Mouse (Mus musculus): ENCODE data around the gene Tpra1.

The Tpra1 gene

GRCm38 (mm10) chr6:88926870-88927269, 24.8 kb downstream of the Tpra1 start:
- no peak for DNase-seq (ENCODE audit: low read depth, low spot score)

GRCm38 (mm10) chr6:88927595-88927994, 25.5 kb downstream of the Tpra1 start:
- peak; percentile 52 for DNase-seq (ENCODE audit: low read depth, low spot score)

DNA sequence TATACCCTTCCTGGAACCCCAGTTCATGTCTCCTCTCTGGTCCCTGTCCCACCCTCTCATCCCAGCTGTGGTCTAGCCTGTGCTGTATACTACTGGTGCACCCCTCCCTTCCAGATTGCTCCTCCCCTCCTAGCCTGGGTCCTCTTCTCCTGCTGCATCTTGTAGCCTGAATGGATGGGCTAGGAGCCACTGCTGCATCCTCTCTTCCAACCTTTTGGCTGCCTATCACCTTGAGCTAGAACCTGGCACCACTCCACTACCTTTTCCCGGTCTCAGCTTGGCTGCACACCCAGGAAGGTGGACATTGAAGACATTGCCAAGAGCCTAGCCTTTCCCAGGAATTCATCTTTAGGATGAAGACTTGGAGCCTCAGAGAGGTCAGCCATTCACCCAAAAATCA, 26.0 kb downstream of the Tpra1 start:
- DNase-seq (ENCODE audit: low read depth, low spot score), result no peak

GRCm38 (mm10) chr6:88928576-88928975, 26.5 kb downstream of the Tpra1 start:
- no peak for DNase-seq (ENCODE audit: low read depth, low spot score)

- no peak for DNase-seq (ENCODE audit: low read depth, low spot score)
Observed at GRCm38 (mm10) chr6:88929451-88929850, 27.4 kb downstream of the Tpra1 start.

- DNase-seq (ENCODE audit: low read depth, low spot score), result no peak
Observed at GRCm38 (mm10) chr6:88930049-88930448, 28.0 kb downstream of the Tpra1 start.

GRCm38 (mm10) chr6:88931449-88931848, 29.4 kb downstream of the Tpra1 start:
- no peak for DNase-seq (ENCODE audit: low read depth, low spot score)

DNA sequence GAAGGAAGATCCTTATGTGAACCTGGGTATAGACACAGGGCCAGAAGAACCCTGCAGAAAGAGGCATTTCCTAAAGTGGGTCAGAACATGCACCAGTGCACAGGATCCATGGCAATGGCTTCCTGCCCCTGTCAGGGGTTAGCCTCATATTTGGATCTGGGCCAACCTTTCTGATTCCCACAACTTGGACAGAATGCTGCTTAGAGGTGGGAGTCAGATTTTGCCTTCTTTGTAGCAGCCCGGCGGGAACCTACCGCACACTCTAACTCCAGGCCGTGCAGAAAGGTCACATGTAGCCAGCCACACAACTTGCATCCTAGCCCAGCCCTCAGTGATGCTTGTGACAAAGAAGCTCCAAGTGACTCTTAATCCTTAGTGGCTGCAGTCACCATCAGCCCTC, 32.1 kb downstream of the Tpra1 start:
- no peak for DNase-seq (ENCODE audit: low read depth, low spot score)

- no peak for DNase-seq (ENCODE audit: low read depth, low spot score)
Observed at GRCm38 (mm10) chr6:88934816-88935215, 32.8 kb downstream of the Tpra1 start.

- peak; percentile 69 for DNase-seq (ENCODE audit: low read depth, low spot score)
Observed at GRCm38 (mm10) chr6:88935735-88936276, 33.8 kb downstream of the Tpra1 start.

- DNase-seq (ENCODE audit: low read depth, low spot score), result no peak
Observed at GRCm38 (mm10) chr6:88936342-88937213, 34.5 kb downstream of the Tpra1 start.

DNA sequence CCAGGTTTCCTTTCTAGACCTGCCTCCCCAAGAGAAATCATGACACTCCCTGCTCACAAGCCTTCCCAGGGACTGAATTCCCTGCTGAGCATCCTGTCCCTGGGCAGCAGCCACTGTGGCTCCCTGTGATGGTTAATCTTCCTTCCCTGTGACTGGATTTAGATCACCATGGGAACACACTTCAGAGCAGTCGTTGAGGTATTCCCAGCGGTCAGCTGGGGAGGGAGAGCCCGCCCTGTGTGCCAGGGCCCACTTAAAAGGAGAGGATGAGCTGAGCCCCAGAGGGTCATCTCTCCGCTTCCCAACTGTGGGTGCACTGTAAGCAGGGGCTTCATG, 35.1 kb downstream of the Tpra1 start:
- no peak for DNase-seq (ENCODE audit: low read depth, low spot score)

DNA sequence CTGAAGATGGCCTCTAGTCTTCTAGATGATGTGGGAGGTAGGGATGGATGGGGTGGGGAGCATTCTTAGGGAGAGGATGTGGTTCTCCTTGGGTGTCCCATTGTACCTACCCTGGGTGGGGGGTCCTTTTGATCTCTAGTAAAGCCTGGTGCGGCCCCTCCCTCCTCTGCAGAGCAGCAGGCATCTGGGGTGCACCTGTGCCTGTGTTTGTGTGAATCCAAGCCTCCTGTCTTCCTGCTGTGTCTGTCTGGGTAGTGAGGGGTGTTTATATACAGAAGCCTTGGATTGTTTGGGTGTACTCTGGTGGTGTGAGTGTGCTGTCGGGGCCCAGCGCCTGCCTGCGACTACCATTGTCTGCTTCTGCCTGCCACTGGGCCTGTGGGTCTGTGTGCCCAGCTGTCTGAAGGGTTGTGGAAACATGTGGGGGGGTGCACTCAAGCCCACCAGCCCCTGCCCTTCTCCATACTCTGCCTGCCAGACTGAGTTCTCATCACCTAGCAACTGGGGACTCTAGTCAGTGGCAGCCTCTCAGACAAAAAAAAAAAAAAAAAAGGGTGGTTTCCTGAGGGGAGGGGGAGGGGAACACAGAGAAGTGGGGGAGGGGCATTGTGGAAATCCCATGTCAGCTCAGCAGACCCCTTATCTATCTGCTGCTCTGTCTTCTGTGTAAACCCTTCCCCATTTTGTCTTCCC, 36.1 kb downstream of the Tpra1 start:
- no peak for DNase-seq (ENCODE audit: low read depth, low spot score)

DNA sequence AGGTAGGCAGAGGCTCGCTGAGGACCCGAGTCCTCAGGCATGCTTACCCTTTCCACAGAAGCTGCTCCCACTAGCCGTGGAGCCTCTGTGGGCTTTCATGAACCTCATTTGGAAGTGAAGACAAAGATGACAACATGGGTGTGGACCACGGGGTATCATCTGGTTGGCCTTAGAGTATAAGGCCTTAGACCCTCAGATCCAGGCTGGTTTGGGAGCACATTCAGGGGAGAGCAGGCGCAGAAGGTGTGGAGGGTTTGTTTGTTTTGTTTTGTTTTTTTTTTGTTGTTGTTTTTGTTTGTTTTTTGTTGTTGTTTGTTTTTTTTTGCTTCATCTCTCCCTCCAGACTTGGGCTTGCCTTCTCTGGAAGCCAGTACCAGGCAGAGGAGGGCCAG, 36.6 kb downstream of the Tpra1 start:
- DNase-seq (ENCODE audit: low read depth, low spot score), result no peak

DNA sequence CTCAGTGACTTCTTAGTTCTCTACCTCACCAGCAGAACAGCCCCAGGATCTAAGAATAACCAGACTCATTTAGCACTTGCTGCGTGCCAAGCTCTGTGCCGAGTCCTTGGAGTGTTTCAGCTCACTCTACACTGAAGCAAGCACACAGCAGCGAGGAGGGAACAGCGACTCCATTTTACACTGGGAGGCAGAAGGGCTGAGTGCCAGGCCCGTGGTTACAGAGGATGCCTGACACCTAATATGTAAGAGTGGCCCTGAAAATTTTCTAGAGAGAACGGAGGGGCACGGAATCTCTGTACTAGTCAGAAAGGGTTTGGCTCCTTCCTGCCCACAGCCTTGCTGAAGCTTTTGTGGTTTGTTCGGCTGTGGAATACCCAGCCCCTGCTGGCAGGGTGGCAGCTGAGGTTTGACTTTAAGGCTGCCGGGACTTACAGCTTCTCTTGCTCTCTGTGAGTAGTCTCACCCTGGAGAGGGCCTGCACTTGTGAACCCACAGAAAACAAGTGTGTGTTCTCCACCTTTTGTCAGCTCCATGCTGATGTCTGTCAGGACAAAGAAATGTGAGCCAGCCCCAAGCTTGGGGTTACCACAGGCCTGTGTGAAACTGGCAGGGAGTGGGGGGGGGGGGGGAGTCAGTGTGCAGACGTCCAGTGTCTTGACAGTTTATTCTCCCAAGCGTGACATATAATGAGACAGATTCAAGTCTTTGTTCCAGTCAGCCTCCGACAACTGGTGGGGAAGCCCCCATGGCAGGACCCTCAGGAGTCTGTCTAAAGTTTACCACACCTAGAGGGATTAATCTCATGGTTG, 37.4 kb downstream of the Tpra1 start:
- DNase-seq (ENCODE audit: low read depth, low spot score), result no peak

DNA sequence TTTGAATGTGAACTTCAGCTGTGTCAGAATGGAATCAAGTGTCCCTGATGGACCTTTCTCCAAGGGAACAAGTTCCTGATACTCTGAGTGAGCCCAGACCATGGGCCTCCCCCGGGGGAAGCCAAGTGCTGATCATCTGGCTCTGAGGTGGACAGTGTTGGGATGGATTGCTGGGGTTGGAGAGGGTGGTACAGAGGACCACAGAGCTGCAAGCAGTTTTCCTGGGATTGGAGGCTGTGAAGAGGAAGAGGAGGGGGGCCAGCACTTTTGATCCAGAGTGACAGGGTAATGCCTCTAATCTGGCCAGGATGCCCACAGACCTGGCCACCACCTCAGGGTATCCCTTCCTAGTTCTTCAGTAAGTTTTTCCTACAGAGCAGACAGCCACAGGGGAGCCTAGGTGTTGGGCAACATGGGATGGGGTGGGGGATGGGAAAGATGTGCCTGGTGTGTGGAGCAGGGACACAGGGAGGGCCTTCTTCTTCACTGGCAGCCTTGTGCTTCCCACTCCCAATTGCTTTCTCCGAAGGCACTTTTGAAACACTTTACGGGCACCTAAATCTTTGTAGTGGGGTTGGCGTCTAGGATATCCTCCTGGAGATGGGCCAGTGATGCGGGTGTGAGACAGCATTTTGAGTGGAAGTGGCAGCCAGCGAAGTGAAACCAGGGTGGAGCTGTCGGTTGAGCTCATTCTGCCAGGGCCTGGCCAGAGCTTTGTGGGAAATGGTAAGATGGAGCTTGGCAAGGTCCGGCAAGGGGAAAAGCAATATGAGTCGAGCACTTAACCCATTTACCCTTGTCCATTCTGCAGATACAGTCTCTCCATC, 38.3 kb downstream of the Tpra1 start:
- DNase-seq (ENCODE audit: low read depth, low spot score), result no peak

- no peak for DNase-seq (ENCODE audit: low read depth, low spot score)
Observed at GRCm38 (mm10) chr6:88941628-88942027, 39.6 kb downstream of the Tpra1 start.

DNA sequence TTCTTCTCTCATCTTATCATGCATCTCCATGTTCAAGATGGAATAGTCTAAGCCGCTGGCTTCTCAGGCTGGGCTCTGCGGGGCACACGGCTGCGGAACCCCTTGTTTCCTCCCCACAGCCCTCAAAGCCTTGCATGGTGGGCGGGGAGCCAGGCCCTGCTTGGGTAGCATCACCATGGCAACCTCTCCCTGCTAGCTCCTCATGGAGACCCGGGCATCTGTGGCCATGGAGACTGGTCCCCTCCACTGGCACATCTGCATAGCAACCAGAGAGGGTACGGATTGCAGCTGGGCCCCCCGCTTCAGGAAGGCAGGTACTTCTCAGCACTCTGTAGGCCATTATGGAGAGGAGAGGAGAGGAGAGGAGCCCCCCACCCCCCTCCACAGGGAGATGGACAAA, 40.5 kb downstream of the Tpra1 start:
- DNase-seq (ENCODE audit: low read depth, low spot score), result peak; percentile 52

GRCm38 (mm10) chr6:88943666-88944065, 41.6 kb downstream of the Tpra1 start:
- no peak for DNase-seq (ENCODE audit: low read depth, low spot score)

GRCm38 (mm10) chr6:88946442-88946841, 44.4 kb downstream of the Tpra1 start:
- no peak for DNase-seq (ENCODE audit: low read depth, low spot score)

DNA sequence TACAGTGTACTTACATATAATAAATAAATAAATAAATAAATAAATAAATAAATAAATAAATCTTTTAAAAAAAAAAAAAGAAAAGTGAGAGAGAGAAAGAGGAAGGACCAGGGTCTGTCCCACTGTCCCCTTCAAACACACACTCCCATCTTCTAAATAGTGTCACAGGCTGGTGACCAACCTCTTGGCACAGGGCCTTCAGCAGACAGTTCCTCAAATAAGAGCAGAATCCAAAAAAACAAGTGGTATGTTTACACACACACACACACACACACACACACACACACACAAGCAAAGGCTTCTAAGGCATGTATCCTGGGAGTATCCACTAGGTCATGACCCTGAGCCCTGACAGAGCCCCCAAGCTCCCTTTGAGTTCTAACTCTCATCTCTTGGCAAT, 45.7 kb downstream of the Tpra1 start:
- DNase-seq (ENCODE audit: low read depth, low spot score), result no peak

All from R1 (cell line).